Mouse (Mus musculus): ENCODE data around the gene BC061237. TPM values are rescaled to one million over a fixed set of nuclear protein-coding genes. Genes with fewer than 3 reads are reported as not detected.
"Not testable (repeated sequence)": the region's sequence is repeated elsewhere in the genome, so short reads cannot be mapped to it uniquely, and the experiment has no call there.

The BC061237 gene
- total RNA-seq (2021): not detected
- long read RNA-seq, experiment 1: 0 reads
- long read RNA-seq, experiment 2: 0 reads

DNA sequence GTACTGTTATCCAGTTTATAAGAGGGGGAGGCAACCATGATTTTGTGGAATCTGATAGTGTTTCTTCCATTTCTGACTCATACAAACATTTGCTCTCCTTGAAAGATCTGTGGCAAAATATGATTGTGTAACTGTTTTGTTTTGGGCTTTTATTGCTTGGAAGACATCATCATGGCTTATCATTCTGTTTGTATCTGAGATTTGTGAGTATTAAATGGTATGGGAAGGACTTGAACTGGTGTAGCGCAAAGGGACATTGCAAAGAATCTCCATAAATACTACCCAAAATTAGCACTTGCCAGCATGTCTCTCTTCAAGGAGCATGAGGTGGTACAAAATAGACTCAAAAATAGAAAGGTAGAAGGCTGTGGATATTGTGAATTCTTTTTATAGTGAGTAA, at the start of gene BC061237:
TSS of gene BC061237 (plus strand) at position 301 of the 400 bp plus-strand sequence.
- not testable (repeated sequence) for DNase-seq (ENCODE audit: low spot score)

DNA sequence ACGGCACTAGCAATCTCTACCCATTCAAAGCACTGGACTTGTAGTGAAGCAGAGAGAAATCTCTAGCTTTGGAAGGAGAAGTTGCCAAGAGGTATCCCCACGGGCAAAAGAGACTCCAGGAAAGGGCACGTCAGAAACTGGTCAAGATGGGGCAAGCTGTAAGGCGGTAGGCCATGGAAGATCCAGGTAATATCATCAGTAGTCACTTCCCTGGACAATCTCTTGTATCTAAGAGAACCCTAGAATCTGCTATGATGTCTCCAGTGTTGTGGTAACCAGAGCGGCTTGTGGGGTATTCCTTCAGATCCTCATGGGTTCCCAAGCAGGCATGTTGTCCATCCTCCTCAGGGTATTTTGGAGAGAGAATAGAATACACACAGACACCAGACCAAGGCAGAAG, 25.7 kb downstream of the BC061237 start, which contains the start of gene Gm17093:
TSS of gene Gm17093 (plus strand) at position 301 of the 400 bp plus-strand sequence.
- not testable (repeated sequence) for DNase-seq (ENCODE audit: low spot score)

DNA sequence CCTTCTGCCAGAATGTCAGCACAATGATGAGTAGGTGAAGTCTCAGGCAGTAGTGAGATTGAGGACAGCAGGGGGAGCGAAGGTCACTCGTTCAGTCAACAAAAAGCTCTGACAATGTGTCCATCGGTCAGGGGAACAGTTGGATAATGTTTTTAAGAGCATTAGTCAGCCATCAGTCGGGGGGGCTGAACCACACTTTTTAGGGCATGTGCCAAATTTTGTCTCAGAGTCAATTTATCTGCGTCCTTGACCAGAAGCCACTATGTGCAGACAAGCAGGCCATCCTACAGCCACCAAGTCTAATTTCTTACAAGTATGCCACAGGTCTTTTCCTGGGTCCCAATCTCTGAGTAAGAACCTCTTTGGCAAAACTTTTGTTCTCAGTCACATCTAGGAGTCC, 55.7 kb downstream of the BC061237 start:
- DNase-seq (ENCODE audit: low spot score): not testable (repeated sequence)

Other genes starting within 250 kb of the BC061237 start
- not detected for gene Gm8220, start 206.9 kb upstream of the BC061237 start, total RNA-seq (2021)
- not detected for gene Gm5930, start 153.9 kb upstream of the BC061237 start, total RNA-seq (2021)
- gene Gm8229, start 127.1 kb upstream of the BC061237 start, total RNA-seq (2021): not detected
- not detected for gene Gm3371, start 81.8 kb upstream of the BC061237 start, total RNA-seq (2021)
- not detected for gene Gm8232, start 58.8 kb upstream of the BC061237 start, total RNA-seq (2021)
- gene Gm17093, start 25.8 kb downstream of the BC061237 start, total RNA-seq (2021): not detected
- not detected for gene Gm8247, start 90.7 kb downstream of the BC061237 start, total RNA-seq (2021)
- not detected for gene Gm5624, start 135.5 kb downstream of the BC061237 start, total RNA-seq (2021)
- not detected for gene Gm8257, start 214.0 kb downstream of the BC061237 start, total RNA-seq (2021)

All from gastrocnemius, adult 18-20 months (tissue).